Mouse (Mus musculus) MEL (cell line): ENCODE results near the gene Slc9a2. TPM values are rescaled to one million over a fixed set of nuclear protein-coding genes. Genes with fewer than 3 reads are reported as not detected.

ENCODE experiments used
- DNase-seq: peaks from one replicate; pipeline ENCODE4 v3.0.0; 2011; ENCODE audit warnings: low read depth, low spot score
- H3K27ac ChIP-seq: 2 replicates; pipeline ENCODE4 v1.5.1; 2012; ENCODE audit warnings: low read depth, mild to moderate bottlenecking, control low read depth, low read length, moderate library complexity; ENCODE audit not compliant: control insufficient read depth
- H3K27me3 ChIP-seq, 2 experiments: fragments of 150-350 bp in 1 of 2; sonication (generic) in 1 of 2; 2 replicates each; pipeline ENCODE4 v1.6.1; 2012; ENCODE audit warnings: low read length in 2 of 2, mild to moderate bottlenecking in 2 of 2, improper control_type of control experiment in 1 of 2, moderate library complexity in 1 of 2; ENCODE audit not compliant: insufficient read depth in 2 of 2, control insufficient read depth in 1 of 2
- H3K36me3 ChIP-seq, 2 experiments: 2 replicates each; pipeline ENCODE4 v1.6.1; 2012 to 2014; ENCODE audit warnings: low read length in 2 of 2, improper control_type of control experiment in 1 of 2, inconsistent platforms in 1 of 2, mild to moderate bottlenecking in 1 of 2; ENCODE audit not compliant: insufficient read depth in 2 of 2, control insufficient read depth in 1 of 2
- H3K4me1 ChIP-seq, 2 experiments: fragments of 150-350 bp in 1 of 2; sonication (generic) in 1 of 2; 2 replicates each; pipeline ENCODE4 v1.6.1; 2012; ENCODE audit warnings: low read length in 2 of 2, improper control_type of control experiment in 1 of 2, mild to moderate bottlenecking in 1 of 2; ENCODE audit not compliant: insufficient read depth in 2 of 2, control insufficient read depth in 1 of 2
- H3K4me3 ChIP-seq, 2 experiments: fragments of 150-350 bp in 1 of 2; sonication (generic) in 1 of 2; 2 replicates each; pipeline ENCODE4 v1.5.1; 2012; ENCODE audit warnings: low read depth in 2 of 2, low read length in 2 of 2, mild to moderate bottlenecking in 2 of 2, moderate library complexity in 2 of 2, control low read depth in 1 of 2, improper control_type of control experiment in 1 of 2; ENCODE audit not compliant: control insufficient read depth in 1 of 2, insufficient read depth in 1 of 2
- H3K79me2 ChIP-seq: 2 replicates; pipeline ENCODE4 v1.6.1; 2012; ENCODE audit warnings: mild to moderate bottlenecking, low read length, moderate library complexity; ENCODE audit not compliant: control insufficient read depth, poor library complexity, insufficient read depth
- H3K9ac ChIP-seq: 2 replicates; pipeline ENCODE4 v1.6.1; 2012; ENCODE audit warnings: low read depth, mild to moderate bottlenecking, control low read depth, low read length, moderate library complexity; ENCODE audit not compliant: control insufficient read depth, poor library complexity, severe bottlenecking
- H3K9me3 ChIP-seq: fragments of 150-350 bp; sonication (generic); replicated peaks from 2 replicates; pipeline ENCODE4 v1.6.1; 2012; ENCODE audit warnings: mild to moderate bottlenecking, low read length, improper control_type of control experiment, moderate library complexity; ENCODE audit not compliant: insufficient read depth
- CHD1 ChIP-seq: IDR thresholded peaks from 2 replicates; pipeline ENCODE4 v1.6.1; 2012; ENCODE audit warnings: low read depth, mild to moderate bottlenecking, inconsistent platforms, low read length, improper control_type of control experiment
- E2F4 ChIP-seq: IDR thresholded peaks from 2 replicates; pipeline ENCODE4 v1.6.1; 2011; ENCODE audit warnings: low read depth, low read length, improper control_type of control experiment, borderline replicate concordance
- JUND ChIP-seq: IDR thresholded peaks from 2 replicates; pipeline ENCODE4 v1.6.1; 2011; ENCODE audit warnings: low read depth, mild to moderate bottlenecking, improper control_type of control experiment, low read length
- KAT2A ChIP-seq: conservative IDR thresholded peaks from 2 replicates; pipeline ENCODE4 v1.6.1; 2012; ENCODE audit warnings: low read depth, low read length, improper control_type of control experiment, inconsistent platforms
- MAFK ChIP-seq: IDR thresholded peaks from 2 replicates; pipeline ENCODE4 v1.6.1; 2011; ENCODE audit warnings: low read depth, mild to moderate bottlenecking, low read length, improper control_type of control experiment, borderline replicate concordance
- MAX ChIP-seq: IDR thresholded peaks from 2 replicates; pipeline ENCODE4 v1.6.1; 2011; ENCODE audit warnings: low read length, improper control_type of control experiment
- MXI1 ChIP-seq: IDR thresholded peaks from 2 replicates; pipeline ENCODE4 v1.6.1; 2011; ENCODE audit warnings: mild to moderate bottlenecking, low read depth, low read length, improper control_type of control experiment
- POLR2AphosphoS2 ChIP-seq: IDR thresholded peaks from 2 replicates; pipeline ENCODE4 v1.6.1; 2011; ENCODE audit warnings: low read length, improper control_type of control experiment
- RAD21 ChIP-seq: IDR thresholded peaks from 2 replicates; pipeline ENCODE4 v1.6.1; 2011; ENCODE audit warnings: mild to moderate bottlenecking, low read depth, low read length, improper control_type of control experiment
- RCOR1 ChIP-seq: IDR thresholded peaks from 2 replicates; pipeline ENCODE4 v1.6.1; 2012; ENCODE audit warnings: low read depth, mild to moderate bottlenecking, inconsistent platforms, low read length, improper control_type of control experiment
- SIN3A ChIP-seq: IDR thresholded peaks from 2 replicates; pipeline ENCODE4 v1.6.1; 2012; ENCODE audit warnings: low read length, improper control_type of control experiment, inconsistent platforms
- TBP ChIP-seq: IDR thresholded peaks from 2 replicates; pipeline ENCODE4 v1.8.0; 2011; ENCODE audit warnings: low read depth, low read length, improper control_type of control experiment
- ZC3H11A ChIP-seq: IDR thresholded peaks from 2 replicates; pipeline ENCODE4 v1.6.1; 2012; ENCODE audit warnings: low read depth, mild to moderate bottlenecking, inconsistent platforms, low read length, improper control_type of control experiment
- ZKSCAN1 ChIP-seq: IDR thresholded peaks from 2 replicates; pipeline ENCODE4 v1.6.1; 2012; ENCODE audit warnings: low read depth, mild to moderate bottlenecking, inconsistent platforms, low read length, improper control_type of control experiment, moderate library complexity
- ZNF384 ChIP-seq: IDR thresholded peaks from 2 replicates; pipeline ENCODE4 v1.6.1; 2012; ENCODE audit warnings: low read depth, mild to moderate bottlenecking, inconsistent platforms, low read length, improper control_type of control experiment
- polyA plus RNA-seq, 2 experiments: library from polyadenylated mRNA; stranded (reverse) in 1 of 2; unstranded in 1 of 2; fragments of >175 nt in 1 of 2; fragments of >200 nt in 1 of 2; gene quantifications; 2 replicates each; pipeline versions ENCODE4 v1.2.1 to v1.2.4; 2012; ENCODE audit warnings: low replicate concordance in 2 of 2, low read depth in 1 of 2; ENCODE audit not compliant: insufficient read length in 2 of 2, insufficient read depth in 1 of 2, missing spikeins in 1 of 2
- total RNA-seq: library from RNA; depleted of rRNA; stranded (reverse); fragments of 300-350 nt; gene quantifications from 2 replicates; pipeline ENCODE4 v1.2.3, GENCODE M21; 2012

Gene Slc9a2
- total and polyA plus RNA-seq, 3 experiments: not detected

GRCm38 (mm10) chr1:40681699-40682510, 1.5 kb downstream of the Slc9a2 start:
- H3K79me2 ChIP-seq: no peaks in the 10 kb centered on the region
- no peak overlapping the region for H3K9ac ChIP-seq
- H3K4me1 ChIP-seq: no peaks in the 10 kb centered on the region
- TF ChIP-seq MAFK: no peak
- no peak for TF ChIP-seq CHD1
- no peak for TF ChIP-seq RCOR1
- no peaks in the 10 kb centered on the region for H3K27me3 ChIP-seq
- no peak for DNase-seq
- H3K36me3 ChIP-seq: no peaks in the 10 kb centered on the region
- no peak overlapping the region for H3K4me3 ChIP-seq
- no peaks in the 10 kb centered on the region for H3K9me3 ChIP-seq
- H3K27ac ChIP-seq: no peak overlapping the region

DNA sequence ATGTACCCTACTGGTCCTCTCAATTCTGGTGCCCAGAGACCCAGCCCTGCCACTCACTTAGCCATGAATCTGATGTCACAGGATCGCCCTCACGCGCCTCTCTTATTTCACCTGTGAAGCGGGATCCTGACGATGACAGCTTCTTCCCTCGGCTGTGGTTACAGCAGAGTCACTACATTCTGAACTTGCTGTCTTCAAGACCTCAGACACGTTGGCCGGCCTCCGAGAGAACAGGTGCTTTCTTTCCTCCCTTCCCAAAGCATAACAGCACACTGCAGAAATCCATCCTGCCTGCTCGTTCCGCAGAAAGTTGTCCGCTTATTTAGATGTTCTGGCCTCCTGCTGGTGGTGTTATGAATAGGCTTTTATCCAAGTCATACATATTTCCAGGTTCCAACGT, 13.9 kb downstream of the Slc9a2 start:
- H3K9me3 ChIP-seq: no peaks in the 10 kb centered on the region
- H3K27ac ChIP-seq: no peak overlapping the region
- no peak for DNase-seq
- TF ChIP-seq ZNF384: no peak
- TF ChIP-seq ZC3H11A: no peak
- TF ChIP-seq ZKSCAN1: no peak
- TF ChIP-seq MAX: no peak
- TF ChIP-seq TBP: no peak
- no peak for TF ChIP-seq SIN3A
- no peak for TF ChIP-seq KAT2A
- no peak for TF ChIP-seq E2F4
- TF ChIP-seq POLR2AphosphoS2: no peak
- TF ChIP-seq, all 39 proteins: peak for 0
- Histone ChIP-seq H3K4me3 (no peak overlapping the region), H3K36me3 (no peaks in the 10 kb centered on the region), H3K27me3 (no peaks in the 10 kb centered on the region), H3K4me1 (no peaks in the 10 kb centered on the region), H3K79me2 (no peaks in the 10 kb centered on the region), H3K9ac (no peak overlapping the region)

GRCm38 (mm10) chr1:40696436-40696835, 16.1 kb downstream of the Slc9a2 start:
- no peak overlapping the region for H3K27ac ChIP-seq
- no peaks in the 10 kb centered on the region for H3K27me3 ChIP-seq
- H3K9me3 ChIP-seq: no peaks in the 10 kb centered on the region
- no peak for DNase-seq
- no peak overlapping the region for H3K9ac ChIP-seq
- no peaks in the 10 kb centered on the region for H3K79me2 ChIP-seq
- H3K4me1 ChIP-seq: no peaks in the 10 kb centered on the region
- H3K36me3 ChIP-seq: no peaks in the 10 kb centered on the region
- H3K4me3 ChIP-seq: no peak overlapping the region
- TF ChIP-seq JUND (no peak), MXI1 (no peak), ZNF384 (no peak), RCOR1 (no peak), RAD21 (no peak)
